Mouse (Mus musculus) lung, adult 2 months (tissue): ENCODE results near the gene Hk3.

Experiments
- CTCF ChIP-seq: fragments of 200-500 bp; IDR thresholded peaks from 2 replicates; pipeline ENCODE4 v1.5.1; 2011; ENCODE audit warnings: mild to moderate bottlenecking, low read length, control low read depth; ENCODE audit not compliant: insufficient read depth
- POLR2A ChIP-seq: fragments of 200-500 bp; IDR thresholded peaks from 2 replicates; pipeline ENCODE4 v1.6.1; 2011; ENCODE audit warnings: low read depth, mild to moderate bottlenecking, control low read depth, low read length, borderline replicate concordance; ENCODE audit errors: extremely low read depth

DNA sequence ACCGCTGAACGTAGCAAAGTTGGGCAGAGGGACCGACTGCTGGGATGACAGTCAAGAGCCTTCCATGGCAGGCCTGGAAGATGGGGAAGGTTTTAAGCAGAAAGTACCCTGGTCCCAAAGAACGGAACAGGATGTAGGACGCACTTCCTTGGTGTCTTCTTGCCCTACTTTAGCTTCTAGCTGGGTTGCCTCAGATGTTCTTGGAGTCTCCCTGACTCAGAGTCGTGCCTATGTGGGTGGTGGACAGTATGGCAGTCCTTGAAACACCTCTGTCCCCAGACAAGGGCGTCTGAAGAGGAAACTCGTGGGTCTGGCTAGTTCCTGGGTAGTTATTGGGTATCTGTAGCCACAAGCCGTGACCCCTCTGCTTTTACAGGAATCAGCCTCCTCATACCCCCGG lies 19.1 kb downstream of the Hk3 start:
- no peak for TF ChIP-seq CTCF
- TF ChIP-seq POLR2A, result no peak
